Mouse (Mus musculus) urinary bladder, postnatal 4 days (tissue): ENCODE data around the gene Mfge8.

ENCODE experiments used
- DNase-seq, 2 experiments: peaks; one replicate each; pipeline ENCODE4 v3.0.0; 2021 to 2022; ENCODE audit warnings: low spot score in 2 of 2

The Mfge8 gene

DNA sequence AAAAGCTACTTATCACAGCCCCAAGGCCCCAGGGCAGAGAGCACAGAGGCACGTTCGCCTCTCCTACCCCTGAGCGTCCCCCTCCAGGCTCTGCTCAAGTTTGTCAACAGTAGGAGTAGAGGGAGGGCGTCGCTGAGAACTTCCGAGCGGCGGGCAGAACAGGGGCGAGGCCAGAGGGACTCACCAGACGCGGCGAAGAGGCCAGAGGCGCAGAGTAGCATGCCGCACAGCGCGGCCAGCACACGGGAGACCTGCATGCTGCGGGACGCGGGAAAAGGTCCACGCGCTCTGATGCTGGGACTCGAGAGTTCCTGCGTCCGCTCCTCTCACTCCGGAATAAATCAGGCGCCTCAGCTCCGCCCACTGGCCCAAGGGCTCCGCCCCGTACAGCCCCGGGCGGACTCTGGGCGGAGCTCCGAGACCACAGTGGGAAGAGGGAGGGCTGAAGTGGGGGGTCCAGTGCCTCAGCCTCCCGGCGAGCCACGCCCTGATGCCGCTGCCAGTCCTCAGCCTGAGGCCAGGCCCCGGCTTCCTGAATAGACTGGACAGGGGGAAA, at the start of gene Mfge8:
TSS of gene Mfge8 (minus strand) at position 350 of the 556 bp plus-strand sequence.
- peak; percentile 85 to 89 for DNase-seq

DNA sequence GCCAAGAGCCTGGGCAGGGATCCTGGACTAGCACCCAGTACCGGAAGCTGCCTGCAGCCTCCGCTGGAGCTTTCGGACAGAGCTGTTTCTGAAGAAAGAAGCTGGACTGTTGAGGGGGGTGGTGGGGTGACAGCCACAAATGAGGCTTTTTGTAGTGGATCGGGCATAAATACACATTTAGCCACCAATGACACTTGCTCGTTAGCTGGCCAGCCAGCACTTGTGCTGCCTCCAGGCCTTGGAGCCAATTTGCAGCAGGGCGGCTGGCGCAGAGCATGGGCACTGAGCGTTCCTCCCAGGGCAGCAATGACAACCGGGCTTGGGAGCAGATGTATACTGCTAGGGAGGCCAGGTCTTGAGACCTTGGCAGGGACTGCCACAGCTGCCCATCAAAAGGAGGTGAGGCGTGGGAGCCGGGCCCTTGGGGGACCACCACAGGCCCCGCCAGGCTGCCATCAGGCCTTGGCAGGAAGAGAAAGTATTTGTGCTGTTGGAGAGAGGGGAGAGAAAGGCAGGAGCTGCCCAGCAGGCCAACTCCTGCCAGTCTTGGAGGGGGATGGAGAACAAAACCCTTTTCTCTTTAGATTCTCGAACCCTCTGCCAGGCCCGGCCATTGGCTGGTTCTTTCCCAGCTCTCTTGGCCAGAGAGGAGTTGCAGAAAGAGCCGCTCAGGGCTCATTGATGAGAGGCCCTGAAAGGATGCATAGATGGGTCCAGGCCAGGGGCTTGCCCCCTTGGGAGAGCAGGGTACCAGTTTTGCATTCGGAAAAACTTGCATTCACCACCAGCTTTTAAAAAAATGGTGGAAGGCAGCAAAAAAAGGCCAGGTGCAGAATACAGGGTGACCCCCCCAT, 45.9 kb upstream of the Mfge8 start:
- no peak for DNase-seq

DNA sequence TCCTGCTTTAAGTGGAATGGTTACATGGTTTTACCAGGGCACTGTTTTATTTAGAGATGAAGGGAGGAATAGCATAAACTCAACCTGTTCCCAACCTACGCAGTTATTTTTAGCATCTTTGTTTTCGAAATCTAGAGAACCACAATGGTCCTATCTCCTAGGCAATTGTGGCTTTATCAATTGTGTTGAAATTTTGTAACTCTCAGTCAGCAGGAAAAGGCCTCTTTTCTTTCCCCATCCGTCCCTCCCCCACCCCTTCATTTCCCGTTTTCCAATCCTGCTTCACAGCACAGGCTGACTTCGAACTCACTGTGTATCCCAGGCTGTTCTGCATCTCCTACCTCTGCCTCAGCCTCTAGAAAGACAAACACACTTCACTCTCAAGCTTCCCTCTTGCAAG, 45.1 kb upstream of the Mfge8 start:
- no peak for DNase-seq

DNA sequence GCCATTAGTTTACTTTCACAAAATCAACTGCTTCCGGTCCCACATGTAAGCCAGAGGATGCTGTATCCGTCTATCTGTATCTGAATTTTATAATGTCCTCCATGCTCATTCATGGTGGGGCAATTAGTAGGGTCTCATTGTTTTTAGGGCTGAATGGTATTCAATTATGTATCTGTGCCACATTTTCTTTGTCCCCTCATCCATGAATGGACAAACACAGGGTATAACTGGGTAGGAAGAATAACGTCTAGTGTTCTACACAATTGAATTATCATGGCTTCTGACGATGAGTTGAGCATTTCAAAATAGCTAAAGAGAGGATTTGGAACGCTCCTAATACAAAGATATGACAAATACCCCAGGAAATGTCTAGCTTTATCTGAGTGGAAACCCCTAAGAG, 42.6 kb upstream of the Mfge8 start:
- DNase-seq = no peak

DNA sequence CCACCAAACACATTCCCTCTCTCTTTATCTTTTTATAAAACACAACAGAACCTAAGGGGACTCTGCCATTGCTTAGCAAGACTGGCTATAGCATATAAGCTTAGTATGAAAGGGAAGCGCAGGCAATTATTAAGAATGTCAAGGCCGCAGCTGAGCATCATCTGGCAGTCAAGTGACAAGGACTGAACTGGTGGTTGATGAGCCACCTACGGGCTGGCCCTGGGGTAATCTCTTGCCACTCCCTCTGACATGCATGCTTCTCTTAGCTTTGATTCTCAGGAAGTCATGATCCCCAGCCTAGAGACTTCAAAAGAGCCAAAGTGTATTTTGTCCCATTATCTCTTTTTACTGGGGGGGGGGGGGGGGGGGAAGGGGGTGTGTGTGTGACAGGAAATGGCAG, 41.7 kb upstream of the Mfge8 start:
- DNase-seq = no peak

DNA sequence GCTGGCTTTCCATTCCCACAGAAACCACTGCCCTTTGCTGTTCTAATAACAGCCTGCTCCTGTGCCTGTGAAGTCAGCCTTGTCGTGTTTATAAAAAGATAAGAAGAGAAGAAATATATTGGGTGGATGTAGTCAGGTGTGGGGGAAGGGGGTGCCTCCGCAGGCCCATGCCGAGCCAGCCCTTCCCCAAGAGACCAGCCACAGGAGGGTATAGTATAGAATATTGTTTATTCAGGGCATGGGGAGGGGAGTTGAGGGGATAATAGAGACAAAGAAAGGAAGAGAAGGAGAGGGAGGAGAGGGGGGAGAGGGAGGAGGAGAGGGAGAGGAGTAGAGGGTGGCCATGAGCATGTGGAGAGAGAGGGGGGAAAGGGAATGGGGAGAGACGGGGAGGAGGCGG, 40.4 kb upstream of the Mfge8 start:
- no peak for DNase-seq

DNA sequence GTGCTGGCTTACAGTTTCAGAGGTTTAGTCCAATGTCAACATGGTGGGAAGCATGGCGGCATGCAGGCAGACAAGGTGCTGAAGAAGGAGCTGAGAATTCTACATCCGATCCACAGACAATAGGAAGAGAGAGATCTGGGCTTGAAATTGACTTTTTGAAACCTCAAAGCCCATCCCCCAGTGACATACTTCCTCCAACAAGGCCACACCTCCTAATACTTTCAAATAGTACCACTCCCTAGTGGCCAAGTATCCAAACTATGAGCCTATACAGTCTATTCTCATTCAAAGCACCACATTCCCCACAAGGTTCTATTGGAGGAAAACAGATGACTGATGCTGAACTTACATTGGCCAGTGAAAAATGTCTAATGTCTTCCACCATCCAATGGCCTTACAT, 38.7 kb upstream of the Mfge8 start:
- no peak for DNase-seq

DNA sequence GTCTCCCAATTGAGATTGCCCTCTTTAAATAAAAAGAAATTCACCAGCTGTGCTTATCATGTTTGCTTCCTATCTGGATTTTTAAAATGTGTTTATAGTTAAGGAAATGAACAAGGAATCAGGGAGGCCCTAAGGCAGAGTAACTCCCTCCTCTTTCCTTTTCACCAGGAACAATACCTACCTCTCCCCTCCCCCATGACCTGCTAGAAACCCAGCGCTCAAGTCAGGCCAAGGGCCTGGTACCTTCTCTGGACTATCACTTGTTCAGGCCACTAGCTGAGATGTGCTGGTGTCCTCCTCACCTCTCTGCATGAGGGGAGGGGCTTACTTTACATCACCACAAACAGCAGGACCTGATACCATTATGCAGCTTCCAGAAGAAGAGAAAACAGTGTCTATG, 34.6 kb upstream of the Mfge8 start:
- no peak for DNase-seq

DNA sequence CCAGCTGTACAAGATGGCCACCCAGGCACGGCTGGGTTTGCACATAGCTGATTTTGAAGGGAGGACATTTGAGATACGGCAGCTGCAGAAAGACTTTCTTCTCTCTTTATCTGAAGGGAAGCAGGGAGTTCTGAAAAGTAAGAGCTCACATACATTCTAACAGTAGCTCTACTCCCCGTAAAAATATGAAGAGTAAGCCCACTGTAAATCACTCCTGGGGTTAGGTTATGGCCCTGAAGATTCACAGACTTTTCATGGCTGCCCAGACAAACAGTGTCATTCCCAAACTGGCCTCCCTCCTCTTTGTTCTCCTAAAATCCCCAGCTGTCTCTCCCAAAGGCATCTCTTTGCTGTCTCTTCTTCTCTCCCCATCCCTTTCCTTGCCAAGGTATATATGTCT, 24.9 kb upstream of the Mfge8 start:
- DNase-seq = no peak

DNA sequence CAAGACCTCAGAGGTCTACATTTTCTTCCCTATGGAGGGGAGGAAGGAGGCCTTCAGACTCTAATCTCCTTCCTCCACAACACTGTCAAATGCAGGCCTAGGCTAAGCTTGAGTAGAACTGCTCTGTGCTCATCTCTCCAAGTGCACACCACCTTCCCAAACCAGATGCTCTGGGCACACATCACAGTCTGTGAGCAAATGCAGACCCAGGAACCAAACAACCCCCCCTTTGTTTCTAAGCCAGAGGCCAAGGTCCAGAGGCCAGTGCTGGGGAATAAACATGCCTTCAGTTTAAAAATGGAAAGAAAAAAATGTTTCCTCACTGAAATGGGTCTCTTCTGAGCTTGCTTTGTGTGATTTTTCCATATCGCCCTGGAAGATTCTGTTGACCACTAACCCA, 22.9 kb upstream of the Mfge8 start:
- DNase-seq = no peak

DNA sequence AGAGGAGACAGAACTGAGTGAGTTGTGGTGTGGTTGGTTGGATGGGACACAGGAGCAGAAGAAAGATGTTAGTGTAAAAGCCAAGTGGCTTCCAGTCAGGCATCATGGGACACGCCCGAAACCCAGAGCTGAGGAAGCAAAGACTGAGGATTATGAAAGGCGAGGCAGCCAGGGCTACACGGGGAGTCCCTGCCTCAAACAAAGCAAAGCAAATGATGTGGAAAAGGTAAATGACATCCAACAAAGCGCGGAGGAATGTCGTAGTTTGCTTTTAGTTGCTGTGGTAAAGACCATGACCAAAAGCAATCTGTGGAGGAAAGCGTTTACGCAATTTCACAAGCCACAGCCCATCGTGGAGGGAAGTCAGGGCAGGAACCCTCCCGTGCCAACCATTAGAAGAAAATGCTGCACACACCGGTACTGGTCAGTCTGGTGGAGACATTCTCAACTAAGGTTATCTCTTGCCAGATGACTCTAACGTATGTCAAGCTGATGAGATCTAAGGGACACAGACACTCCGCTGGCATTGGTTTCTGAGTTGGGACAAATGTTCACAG, 18.2 kb upstream of the Mfge8 start:
- no peak for DNase-seq

DNA sequence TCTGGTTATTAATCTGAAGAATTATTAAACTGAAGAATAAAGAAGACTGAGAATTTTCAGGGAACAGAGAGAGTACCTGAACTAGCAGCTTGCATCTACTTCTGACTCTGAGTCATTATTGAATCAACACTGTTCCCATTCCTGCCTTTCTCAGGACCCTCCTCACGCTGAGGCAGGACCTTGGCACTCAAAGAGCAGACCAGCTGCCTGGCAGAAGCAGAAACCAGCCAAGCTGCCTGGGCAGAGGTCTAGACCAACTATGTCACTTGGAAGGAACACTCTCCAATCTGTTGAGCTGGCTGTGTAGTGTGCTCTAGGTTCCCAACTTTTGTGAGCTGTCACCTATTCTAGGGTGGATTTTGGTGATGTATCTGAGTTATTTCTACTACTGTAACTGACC, 10.5 kb upstream of the Mfge8 start:
- no peak for DNase-seq

DNA sequence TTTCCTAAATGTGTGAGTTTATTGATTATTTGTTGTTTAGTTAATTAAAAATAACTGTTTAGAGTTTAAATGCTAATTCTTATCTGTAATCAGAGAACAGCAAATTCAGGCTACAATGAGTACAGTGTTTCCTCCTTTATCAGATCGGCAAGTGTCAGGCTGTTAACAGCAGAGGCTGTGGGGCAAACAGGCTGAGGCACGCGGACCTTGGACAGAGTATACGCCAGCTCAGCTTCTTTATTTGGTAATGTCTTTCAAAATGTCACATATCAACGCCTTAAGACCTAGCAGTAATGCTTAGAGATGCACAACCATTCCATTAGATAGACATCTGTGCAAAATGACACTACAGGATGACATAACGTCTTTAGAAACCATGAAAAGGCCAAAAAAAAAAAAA, 662 bp upstream of the Mfge8 start:
- no peak for DNase-seq

DNA sequence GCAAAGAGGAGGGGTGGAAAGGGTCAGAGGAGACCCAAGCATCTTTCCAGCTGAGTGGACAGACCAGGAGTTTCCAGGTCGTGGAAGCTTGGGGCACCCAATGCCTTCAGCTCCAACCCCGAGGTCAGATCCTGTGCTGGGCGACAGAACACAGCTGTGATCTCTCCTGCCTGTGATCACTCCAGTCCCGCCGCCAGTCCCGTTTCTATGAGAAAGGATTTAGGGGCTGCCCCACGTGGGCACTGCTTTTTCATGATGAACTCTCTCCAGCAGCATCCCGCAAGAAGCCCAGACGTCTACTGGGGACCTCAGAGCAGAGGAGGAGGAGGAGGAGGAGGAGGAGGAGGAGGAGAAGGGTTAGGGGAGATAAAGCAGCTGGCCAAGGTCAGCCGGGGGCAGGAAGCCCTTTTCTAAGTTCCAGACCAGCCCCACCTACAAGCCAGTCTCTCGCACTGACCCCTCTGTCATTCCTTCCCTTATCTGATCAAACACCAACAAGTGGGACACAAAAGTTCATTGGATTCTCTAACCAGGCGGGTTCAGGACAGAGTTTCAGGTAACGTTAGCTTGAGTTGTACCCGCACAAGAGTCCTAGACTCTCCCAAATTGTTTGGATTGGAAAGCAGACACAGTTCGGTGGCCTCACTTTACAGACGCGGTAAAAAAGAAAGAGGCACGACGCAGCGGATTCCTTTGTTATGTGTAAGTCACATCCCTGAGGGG, 768 bp downstream of the Mfge8 start:
- no peak for DNase-seq

DNA sequence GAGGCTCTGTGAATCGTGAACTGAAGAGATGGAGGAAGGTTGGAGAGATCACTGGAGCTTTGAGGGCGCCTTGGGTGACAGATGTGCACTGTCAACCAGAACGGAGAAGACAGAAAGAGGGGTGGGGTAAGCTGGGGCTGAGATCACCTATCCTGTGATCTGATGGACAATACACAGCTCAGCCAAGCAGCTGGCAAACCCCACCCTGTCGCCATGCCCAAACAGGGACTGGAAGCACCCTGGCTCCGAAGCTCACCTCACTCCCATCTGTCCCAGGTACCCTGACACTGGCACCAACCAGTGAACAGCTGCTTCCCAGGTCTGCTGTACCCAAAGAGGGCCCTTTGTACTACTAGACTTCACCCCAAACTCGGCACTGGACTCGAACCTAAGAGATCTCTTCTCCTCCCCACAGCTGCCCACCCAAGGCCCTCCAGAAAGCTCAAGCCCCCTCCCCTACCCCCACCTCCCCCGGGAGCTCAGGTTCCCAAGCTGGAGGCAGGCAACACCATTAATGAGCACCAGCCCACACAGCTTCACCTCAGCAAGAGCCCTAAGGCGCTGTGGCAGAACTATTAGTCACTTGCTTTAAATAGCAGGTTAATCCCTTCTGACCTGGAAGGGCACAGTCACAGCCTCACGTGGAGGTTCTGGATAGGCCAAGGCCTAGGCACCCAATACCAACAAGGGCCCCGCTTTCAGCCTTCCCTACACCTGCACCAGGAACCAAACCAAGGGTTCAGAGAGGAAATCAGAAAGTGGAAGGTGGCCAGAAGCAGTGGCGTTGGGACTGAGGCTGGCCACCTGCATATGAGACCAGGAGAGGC, 1.6 kb downstream of the Mfge8 start:
- no peak for DNase-seq

DNA sequence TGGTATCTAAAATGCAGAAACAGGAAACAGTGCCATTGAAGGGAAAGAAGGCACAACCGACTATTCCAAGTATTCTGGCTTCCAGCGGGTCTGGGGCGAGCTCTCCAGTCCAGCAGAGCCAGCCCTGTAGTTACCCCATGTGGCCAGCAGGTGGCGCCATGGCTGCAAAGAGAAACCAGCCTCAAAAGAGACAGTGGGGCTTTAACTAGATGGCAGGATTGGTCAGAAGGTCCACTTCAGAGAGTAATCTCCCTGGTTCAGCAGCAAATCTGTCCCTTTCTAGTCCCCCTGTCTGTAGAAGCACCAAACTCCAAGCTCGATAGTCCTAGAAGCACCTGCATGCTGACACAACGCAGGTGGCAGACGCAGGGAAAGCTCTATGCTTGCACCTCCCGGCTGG, 8.0 kb downstream of the Mfge8 start:
- peak; percentile 70 to 81 for DNase-seq

DNA sequence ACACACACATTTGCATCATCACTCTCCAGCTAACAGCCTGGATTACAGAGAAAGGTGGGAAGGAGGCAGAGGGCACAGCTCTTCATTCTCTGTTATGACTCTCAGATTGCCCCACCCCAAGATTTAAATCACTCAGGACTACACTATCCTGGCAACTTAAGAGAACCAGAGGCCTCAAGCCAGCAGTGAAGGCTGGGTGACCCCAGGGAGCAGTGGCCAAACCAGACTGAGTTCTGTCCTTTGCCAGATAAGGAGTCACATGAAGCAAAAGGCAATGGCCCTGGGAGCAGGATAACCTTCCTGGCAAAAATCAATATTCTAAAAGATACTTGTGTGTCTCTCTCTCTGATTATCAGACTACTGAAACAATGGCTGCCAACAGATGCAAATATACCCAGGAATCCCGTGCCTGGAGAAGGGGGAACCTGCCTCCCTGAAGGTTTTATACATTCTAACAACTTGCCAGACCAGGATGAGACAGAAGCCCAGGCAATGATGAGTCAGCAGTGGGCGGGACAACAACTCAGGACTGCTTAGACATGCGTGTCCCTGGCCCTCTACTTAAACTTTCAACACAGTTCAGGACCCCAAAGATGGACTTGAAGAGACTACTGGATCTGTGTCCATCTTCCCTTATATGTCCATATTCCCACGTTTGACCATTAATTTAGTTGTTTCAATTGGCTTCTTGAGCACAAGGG, 8.8 kb downstream of the Mfge8 start:
- DNase-seq = no peak

DNA sequence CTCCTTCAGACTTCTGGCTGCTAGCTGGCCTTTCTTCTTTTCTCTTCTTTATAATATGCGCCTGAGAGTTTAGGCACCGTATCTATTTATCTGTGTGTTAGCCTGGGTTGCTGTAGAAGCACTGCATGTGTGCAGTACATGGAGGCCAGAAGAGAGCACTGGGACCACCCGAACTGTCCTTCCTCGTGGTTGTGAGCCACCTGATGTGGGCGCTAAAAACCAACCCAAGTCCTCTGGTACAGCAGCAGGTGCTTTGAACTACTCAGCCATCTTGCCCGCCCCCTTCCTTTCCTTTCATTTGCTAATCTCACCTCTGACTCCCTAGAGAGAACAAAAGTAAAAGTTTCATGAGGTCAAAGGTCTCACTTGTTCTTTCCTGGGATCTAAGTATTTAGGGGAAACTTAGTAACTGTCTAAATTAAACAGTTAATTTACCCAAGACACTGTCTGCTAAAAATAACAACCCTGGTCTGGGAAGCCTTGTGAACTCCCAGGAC, 9.5 kb downstream of the Mfge8 start:
- DNase-seq = no peak

DNA sequence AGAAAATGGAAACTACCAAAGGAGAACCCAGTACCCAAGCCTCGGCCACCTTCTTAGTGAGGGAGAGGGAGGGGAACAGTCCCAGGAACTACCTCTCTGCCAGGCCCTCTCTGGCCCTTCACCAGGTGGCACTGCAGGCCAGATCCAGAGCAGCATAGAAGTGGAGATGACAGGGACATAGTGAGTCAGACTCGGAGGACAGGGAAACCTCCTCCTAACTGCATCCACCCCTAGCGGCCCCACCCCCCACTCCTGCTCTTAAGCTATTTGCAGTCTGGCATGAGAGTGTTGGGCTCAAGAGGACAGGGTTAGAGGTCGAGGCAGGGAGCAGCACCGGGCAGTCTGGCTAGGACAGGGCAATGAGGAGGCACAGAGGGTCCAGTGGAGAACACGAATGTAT, 15.5 kb downstream of the Mfge8 start:
- no peak for DNase-seq

DNA sequence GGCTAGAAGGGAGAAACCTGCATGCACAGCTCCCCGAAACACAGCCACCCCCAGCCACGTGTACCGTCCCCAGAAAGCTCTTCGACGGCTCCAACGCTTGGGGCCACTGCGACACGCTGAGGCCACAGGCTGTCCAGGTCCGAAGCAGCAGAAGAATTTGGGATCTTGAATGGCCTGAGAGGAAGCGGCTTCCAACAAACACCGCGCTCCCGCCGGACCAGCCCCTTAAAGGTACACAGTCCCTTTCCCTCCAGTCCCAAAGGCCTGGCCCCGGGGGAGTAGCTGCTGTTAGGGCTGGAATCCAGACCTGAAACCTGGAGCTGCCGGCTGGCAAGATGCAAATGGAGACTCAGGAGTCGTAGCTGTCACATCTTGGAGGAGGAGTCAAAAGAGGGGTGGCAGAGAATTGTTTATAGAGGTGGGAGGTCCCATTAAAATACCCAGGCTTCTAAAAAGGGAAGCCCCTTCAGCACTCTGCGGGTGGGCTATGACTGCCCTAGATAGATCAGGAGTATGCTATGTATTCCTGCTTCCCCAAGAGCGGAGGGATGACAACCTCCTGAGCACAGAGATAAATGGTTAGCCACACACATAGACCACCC, 17.9 kb downstream of the Mfge8 start, which contains the start of gene Hapln3:
TSS of gene Hapln3 (minus strand) at position 176 of the 602 bp plus-strand sequence.
- no peak for DNase-seq
